Mouse (Mus musculus) stomach, embryonic 14.5 days (tissue): Measurements from ENCODE around the gene Lrmda. TPM values are rescaled to one million over a fixed set of nuclear protein-coding genes. Genes with fewer than 3 reads are reported as not detected.

Experiments used
- ATAC-seq: fragments of 200-750 bp; cut with Nextera tagmentation; 2 replicates; pipeline ENCODE4 v1.8.0; 2017; ENCODE audit warnings: low read depth, moderate TSS enrichment; ENCODE audit not compliant: insufficient number of reproducible peaks, insufficient read depth, low FRiP score
- H3K27ac ChIP-seq: fragments of 300-500 bp; sonication (generic); 2 replicates; pipeline ENCODE4 v1.5.1; 2014; ENCODE audit warnings: mild to moderate bottlenecking, low read length, moderate library complexity, mixed read lengths
- H3K27me3 ChIP-seq: fragments of 300-500 bp; sonication (generic); 2 replicates; pipeline ENCODE4 v1.6.1; 2014; ENCODE audit warnings: low read length, control low read depth, mixed read lengths; ENCODE audit not compliant: control insufficient read depth, insufficient read depth
- H3K36me3 ChIP-seq: fragments of 300-500 bp; sonication (generic); 2 replicates; pipeline ENCODE4 v1.6.1; 2014; ENCODE audit warnings: mild to moderate bottlenecking, control low read depth, low read length, moderate library complexity, mixed read lengths; ENCODE audit not compliant: control insufficient read depth, insufficient read depth
- H3K4me1 ChIP-seq: fragments of 300-500 bp; sonication (generic); 2 replicates; pipeline ENCODE4 v1.6.1; 2014; ENCODE audit warnings: low read length, control low read depth, mixed read lengths; ENCODE audit not compliant: control insufficient read depth, insufficient read depth
- H3K4me2 ChIP-seq: fragments of 300-500 bp; sonication (generic); replicated peaks from 2 replicates; pipeline ENCODE4 v1.6.1; 2014; ENCODE audit warnings: low read depth, low read length, control low read depth
- H3K4me3 ChIP-seq: fragments of 300-500 bp; sonication (generic); 2 replicates; pipeline ENCODE4 v1.5.1; 2014; ENCODE audit warnings: low read depth, low read length, control low read depth
- H3K9ac ChIP-seq: fragments of 300-500 bp; sonication (generic); replicated peaks from 2 replicates; pipeline ENCODE4 v1.6.1; 2014; ENCODE audit warnings: low read depth, mild to moderate bottlenecking, control low read depth, low read length, moderate library complexity, mixed read lengths
- H3K9me3 ChIP-seq: fragments of 300-500 bp; sonication (generic); 2 replicates; pipeline ENCODE4 v1.6.1; 2016; ENCODE audit warnings: low read depth, low read length, control low read depth; ENCODE audit not compliant: control insufficient read depth
- WGBS: fragments of 180-500 bp; shearing (Covaris S2); extraction: QIAGEN DNeasy Blood & Tissue Kit; methylation state at CpG from one replicate; pipeline ENCODE4 v1.1.7; 2014; 5-methylcytosine and 5-hydroxymethylcytosine counted together
- polyA plus RNA-seq: library from polyadenylated mRNA; unstranded; fragments of >200 nt; fragmentation: Nextera tagmentation; extraction: Ambion mirVana; gene quantifications from 2 replicates; pipeline ENCODE4 v1.2.1, GENCODE M21; 2014

The Lrmda gene
- polyA plus RNA-seq, 1 experiment from 2014 or later, result 0.46 TPM

GRCm38 (mm10) chr14:22259376-22260032, 240.0 kb downstream of the Lrmda start:
- Histone ChIP-seq H3K4me3 (no peak overlapping the region), H3K4me1 (peaks cover 3% of the 10 kb centered on the region; the same call in 1 of the 2 replicates), H3K9ac (no peak overlapping the region), H3K36me3 (no peaks in the 10 kb centered on the region), H3K27ac (no peak overlapping the region), H3K9me3 (no peaks in the 10 kb centered on the region), H3K27me3 (no peaks in the 10 kb centered on the region), H3K4me2 (no peak overlapping the region)
- no peak for ATAC-seq
- 17% methylated on average over 10 of the region's 10 CpGs for WGBS

- Histone ChIP-seq H3K4me2 (no peak overlapping the region), H3K27ac (no peak overlapping the region), H3K4me3 (no peak overlapping the region), H3K4me1 (peaks cover 3% of the 10 kb centered on the region; the same call in 1 of the 2 replicates), H3K9me3 (no peaks in the 10 kb centered on the region), H3K36me3 (no peaks in the 10 kb centered on the region), H3K27me3 (no peaks in the 10 kb centered on the region), H3K9ac (no peak overlapping the region)
- no peak for ATAC-seq
- 35% methylated on average over 5 of the region's 5 CpGs for WGBS
These were observed 240.5 kb downstream of the Lrmda start for GRCm38 (mm10) chr14:22260033-22260419.

- H3K36me3 ChIP-seq, result no peaks in the 10 kb centered on the region
- WGBS, result 81% methylated on average over 4 of the region's 4 CpGs
- no peaks in the 10 kb centered on the region for H3K4me1 ChIP-seq
- no peak overlapping the region for H3K4me2 ChIP-seq
- no peaks in the 10 kb centered on the region for H3K27me3 ChIP-seq
- H3K9ac ChIP-seq, result no peak overlapping the region
- H3K27ac ChIP-seq, result no peak overlapping the region
- H3K9me3 ChIP-seq, result no peaks in the 10 kb centered on the region
- ATAC-seq, result no peak
- no peak overlapping the region for H3K4me3 ChIP-seq
These were observed 245.9 kb downstream of the Lrmda start for GRCm38 (mm10) chr14:22265229-22265905.

GRCm38 (mm10) chr14:22269812-22270211, 250.3 kb downstream of the Lrmda start:
- Histone ChIP-seq H3K27me3 (no peaks in the 10 kb centered on the region), H3K4me2 (no peak overlapping the region), H3K27ac (no peak overlapping the region), H3K36me3 (no peaks in the 10 kb centered on the region), H3K9me3 (no peaks in the 10 kb centered on the region), H3K4me3 (no peak overlapping the region), H3K9ac (no peak overlapping the region), H3K4me1 (no peaks in the 10 kb centered on the region)
- ATAC-seq, result no peak
- WGBS, result 78% methylated on average over 9 of the region's 9 CpGs

- H3K36me3 ChIP-seq, result no peaks in the 10 kb centered on the region
- H3K9ac ChIP-seq, result no peak overlapping the region
- H3K9me3 ChIP-seq, result no peaks in the 10 kb centered on the region
- no peak overlapping the region for H3K4me3 ChIP-seq
- ATAC-seq, result no peak
- no peak overlapping the region for H3K27ac ChIP-seq
- no peak overlapping the region for H3K4me2 ChIP-seq
- H3K4me1 ChIP-seq, result no peaks in the 10 kb centered on the region
- no peaks in the 10 kb centered on the region for H3K27me3 ChIP-seq
- 86% methylated on average over 5 of the region's 5 CpGs for WGBS
These were observed 258.5 kb downstream of the Lrmda start for GRCm38 (mm10) chr14:22278053-22278452.

- no peaks in the 10 kb centered on the region for H3K9me3 ChIP-seq
- H3K4me2 ChIP-seq, result no peak overlapping the region
- WGBS, result 95% methylated on average over 4 of the region's 4 CpGs
- no peak overlapping the region for H3K9ac ChIP-seq
- no peaks in the 10 kb centered on the region for H3K27me3 ChIP-seq
- H3K4me3 ChIP-seq, result no peak overlapping the region
- H3K27ac ChIP-seq, result no peak overlapping the region
- ATAC-seq, result no peak
- H3K36me3 ChIP-seq, result no peaks in the 10 kb centered on the region
- H3K4me1 ChIP-seq, result no peaks in the 10 kb centered on the region
These were observed 260.1 kb downstream of the Lrmda start for GRCm38 (mm10) chr14:22279591-22279990.

- ATAC-seq, result no peak
- WGBS, result 73% methylated on average over 7 of the region's 7 CpGs
These were observed 262.1 kb downstream of the Lrmda start for GRCm38 (mm10) chr14:22281630-22282029.

GRCm38 (mm10) chr14:22282847-22283246, 263.3 kb downstream of the Lrmda start:
- H3K4me2 ChIP-seq, result no peak overlapping the region
- H3K9ac ChIP-seq, result no peak overlapping the region
- H3K4me3 ChIP-seq, result no peak overlapping the region
- no peak for ATAC-seq
- no peaks in the 10 kb centered on the region for H3K36me3 ChIP-seq
- H3K9me3 ChIP-seq, result no peaks in the 10 kb centered on the region
- H3K27me3 ChIP-seq, result no peaks in the 10 kb centered on the region
- H3K4me1 ChIP-seq, result peaks cover under 1% of the 10 kb centered on the region; the same call in 1 of the 2 replicates
- 70% methylated on average over 6 of the region's 6 CpGs for WGBS
- no peak overlapping the region for H3K27ac ChIP-seq

More at GRCm38 (mm10) chr14:22281630-22282029, 262.1 kb downstream of the Lrmda start:
- no peak overlapping the region for H3K4me2 ChIP-seq
- no peak overlapping the region for H3K27ac ChIP-seq
- H3K36me3 ChIP-seq, result no peaks in the 10 kb centered on the region
- H3K9ac ChIP-seq, result no peak overlapping the region
- no peaks in the 10 kb centered on the region for H3K4me1 ChIP-seq
- H3K4me3 ChIP-seq, result no peak overlapping the region
- no peaks in the 10 kb centered on the region for H3K27me3 ChIP-seq
- H3K9me3 ChIP-seq, result no peaks in the 10 kb centered on the region
